Mouse (Mus musculus): ENCODE results near the gene Neurl4.
A peak's percentile ranks its signal among the peaks of the same experiment; 100 is the strongest.

The Neurl4 gene

DNA sequence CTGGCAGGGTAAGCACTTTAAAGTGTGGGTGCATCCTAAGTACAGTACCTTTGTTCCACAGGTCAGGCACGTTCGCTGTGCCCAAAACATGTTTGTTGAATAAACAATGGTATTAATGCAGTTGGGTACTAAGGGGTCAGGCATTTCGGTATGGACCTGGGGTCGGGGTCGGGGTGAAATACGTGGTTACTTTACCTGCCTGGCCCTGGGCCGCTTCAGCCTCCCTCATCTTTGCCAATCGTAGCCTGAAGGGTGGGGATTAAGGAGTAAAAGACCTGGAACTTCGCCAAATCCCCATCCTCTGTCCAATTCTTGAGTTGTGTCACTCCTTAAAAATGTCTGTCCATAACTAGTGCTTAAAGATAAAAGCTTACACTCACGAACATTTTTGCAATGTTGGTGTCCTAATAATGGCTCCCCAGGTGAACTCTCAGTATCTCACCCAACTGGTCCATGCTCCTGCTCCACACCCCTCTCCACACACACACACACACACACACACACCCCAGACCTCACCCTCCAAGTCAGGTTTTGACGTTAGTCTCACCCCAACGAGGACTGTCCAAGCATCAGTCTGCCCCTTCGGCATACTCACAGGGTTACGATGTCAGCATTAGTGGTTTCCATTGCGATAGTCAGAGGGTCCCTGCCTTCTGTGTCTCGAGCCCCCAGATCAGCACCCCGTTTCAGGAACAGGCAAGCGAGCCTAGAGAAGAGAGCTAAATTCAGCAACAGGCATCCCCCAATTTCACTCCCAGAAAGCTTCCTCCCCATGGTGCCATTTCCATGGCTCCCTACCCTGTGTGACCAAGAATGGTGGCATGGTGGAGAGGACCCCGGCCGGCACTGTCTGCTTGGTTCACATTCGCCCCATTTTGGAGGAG lies 18.8 kb upstream of the Neurl4 start:
- DNase-seq (ENCODE audit: low spot score): no peak

DNA sequence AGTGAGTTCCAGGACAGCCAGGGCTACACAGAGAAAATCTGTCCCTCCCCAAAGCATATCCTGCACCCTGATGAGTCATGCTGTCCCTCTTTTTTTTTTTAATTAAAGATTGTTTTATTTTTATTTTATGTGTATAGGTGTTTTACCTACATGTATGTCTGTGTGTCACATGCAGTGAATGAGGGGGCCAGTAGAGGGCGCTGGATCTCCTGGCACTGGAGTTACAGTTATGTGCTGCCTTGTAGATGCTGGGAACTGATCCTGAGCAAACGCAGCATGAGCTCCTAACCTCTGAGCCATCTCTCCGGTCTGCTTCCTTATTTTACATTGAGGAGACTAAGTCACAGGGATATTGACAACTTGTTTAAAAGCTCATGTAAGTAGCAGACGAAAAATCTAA lies 17.8 kb upstream of the Neurl4 start:
- DNase-seq (ENCODE audit: low spot score): no peak

DNA sequence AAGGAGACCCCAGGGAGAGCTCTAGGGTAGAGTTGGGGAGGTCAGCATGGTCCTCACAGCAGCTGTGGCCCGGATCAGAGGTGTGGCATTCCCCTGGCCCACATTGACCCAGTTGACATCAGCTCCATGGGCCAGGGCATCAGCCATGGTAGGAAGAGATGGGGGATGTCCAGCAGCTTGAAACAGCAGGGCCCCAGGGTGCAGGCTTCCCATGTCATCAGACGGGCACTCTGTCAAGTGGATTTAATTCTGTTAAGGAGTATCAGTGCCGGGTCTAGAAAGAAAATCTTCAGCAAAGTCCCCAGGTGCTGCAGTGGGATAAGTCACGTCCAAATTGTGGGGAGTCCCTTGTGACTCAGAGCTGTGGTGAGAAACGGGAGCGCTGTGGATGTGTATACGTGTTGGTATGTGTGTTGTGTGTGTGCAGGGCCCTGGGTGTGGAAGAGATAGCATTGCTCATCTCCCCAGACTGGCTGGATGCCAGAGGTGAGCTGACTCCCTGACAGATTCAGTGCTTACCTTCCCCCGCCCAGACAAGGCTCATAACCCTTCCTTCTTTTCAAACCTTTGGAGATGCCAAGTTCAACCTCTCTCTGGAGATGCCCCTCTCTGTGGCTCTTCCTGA lies 17.2 kb upstream of the Neurl4 start:
- DNase-seq (ENCODE audit: low spot score): no peak

DNA sequence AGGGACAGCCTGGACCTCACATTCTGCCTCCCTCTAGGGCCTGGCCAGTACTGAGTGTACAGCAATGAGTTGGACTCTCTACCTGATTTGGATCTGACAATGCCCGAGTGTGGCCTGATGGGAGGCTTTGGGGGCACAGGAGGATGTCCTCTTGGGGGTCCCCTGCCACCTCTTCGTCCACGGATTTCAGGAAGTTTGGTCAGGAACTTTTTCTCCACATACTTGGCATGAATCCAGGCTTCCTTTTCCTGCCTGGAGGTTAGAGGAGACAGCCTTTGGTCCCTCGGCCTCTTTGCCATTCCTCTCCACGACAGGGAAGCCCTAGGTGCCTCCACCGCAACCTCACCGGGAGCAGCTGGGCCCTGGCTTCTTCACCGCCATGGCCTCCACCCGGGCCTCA lies 16.6 kb upstream of the Neurl4 start:
- no peak for DNase-seq (ENCODE audit: low spot score)

DNA sequence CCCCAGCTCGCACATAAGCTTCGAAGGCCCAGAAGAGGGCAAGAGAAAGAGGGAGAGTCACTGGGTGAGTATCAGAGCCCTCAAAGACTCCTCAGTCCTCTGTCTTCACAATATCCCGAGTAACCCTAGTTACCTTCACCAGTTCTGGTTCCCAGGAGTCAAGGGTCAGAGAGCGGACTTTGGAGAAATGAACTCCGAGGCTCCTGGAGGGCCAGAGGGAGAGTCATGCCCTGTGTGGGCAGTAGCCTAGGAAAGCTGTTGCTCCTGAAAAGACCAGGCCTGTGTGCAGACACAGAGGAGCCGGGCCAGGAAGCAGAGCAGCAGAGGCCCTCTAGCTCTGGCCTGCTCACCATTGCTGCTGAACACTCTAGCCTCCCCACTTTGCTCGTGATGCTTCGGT lies 16.2 kb upstream of the Neurl4 start:
- no peak for DNase-seq (ENCODE audit: low spot score)

DNA sequence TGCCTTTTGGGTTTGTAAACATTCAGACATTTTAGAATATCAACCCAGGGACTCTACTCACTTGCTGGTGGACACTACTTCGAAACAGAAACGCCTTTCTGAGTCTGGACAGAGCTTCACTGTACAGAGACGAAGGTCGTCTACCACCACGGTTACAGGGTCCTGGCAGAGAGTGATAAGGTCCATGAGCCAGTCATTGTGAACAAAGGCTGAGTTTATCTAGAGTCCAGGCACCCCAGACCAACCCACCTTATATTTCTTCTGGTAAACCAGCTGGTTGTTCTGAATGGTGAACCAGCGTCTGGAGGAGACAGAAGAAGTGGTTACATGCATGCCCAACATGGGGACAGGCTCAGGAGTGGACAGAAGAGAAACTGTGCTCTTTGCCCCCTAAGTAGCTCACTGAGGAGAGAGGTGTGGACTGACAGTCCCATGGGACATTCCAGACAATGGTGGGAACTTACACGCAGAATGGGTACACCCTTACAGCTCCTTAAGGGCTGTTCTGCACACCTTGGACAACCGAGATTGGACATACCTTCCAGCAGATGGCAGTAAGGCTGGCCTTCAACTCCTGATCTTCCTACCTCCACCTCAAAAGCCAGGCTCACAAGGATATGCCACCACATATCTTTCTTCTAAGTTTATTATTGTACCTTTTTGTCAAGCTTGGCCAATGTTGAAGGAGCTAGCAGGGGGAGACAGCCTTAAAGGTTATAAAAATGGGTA lies 13.8 kb upstream of the Neurl4 start:
- peak; percentile 53 for DNase-seq (ENCODE audit: low spot score)

DNA sequence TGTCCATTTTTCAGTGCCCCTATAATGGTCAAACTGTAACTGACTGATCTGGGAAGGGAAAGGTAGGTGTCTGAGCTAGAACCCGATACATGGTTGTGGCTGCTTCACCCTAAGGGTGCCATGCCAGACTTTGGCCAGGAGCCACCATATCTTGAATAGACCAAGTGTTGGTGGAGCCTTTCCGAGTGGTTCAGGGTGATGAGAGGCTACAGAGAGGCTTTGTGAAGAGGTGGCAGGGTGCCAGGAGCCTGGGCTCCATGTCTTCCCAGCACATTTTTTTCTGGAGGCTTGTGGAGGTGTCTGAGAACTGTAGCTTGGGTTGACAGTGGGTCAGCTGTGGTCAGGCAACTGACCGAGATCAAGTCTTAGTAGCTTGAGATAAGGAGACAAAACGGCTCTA lies 9.4 kb upstream of the Neurl4 start:
- DNase-seq (ENCODE audit: low spot score): no peak

DNA sequence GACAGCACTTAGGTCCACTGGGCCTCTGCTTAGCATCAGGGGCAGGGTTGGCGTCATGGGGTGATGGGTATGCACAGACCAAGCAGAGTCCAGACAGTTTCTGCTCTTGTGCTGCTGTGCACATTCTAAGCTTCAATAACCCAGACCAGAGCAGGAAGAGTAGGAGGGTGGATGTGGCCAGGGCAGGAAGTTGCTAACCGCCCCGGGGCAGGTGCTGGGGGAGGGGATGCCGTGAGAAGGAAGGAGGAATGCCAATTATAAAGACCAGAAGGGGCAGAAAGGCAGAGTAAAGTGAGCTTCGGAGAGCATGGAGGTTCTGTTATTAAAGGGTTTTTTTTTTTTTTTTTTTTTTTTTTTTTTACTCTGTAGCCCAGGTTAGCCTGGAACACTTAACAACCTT lies 6.2 kb upstream of the Neurl4 start:
- peak; percentile 53 for DNase-seq (ENCODE audit: low spot score)

DNA sequence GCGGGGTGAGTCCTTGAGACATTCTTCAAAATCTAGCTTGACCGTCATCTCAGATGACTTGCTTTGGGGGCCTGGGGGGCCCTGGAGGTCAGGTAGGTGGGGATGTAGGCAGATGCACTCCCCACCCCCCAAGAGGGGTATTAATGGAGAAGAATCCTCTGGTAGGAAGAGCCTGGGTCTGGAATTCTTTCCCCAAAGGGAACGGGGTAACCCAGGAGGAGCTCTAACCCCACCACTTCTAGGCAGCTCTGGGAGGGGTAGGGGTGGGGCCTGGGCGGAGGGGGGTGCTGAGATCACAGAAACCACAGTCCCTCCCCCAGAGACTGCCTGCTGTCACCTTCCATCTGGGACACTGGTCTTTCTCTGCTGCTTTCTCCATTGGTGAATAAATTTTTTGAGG lies 5.6 kb upstream of the Neurl4 start, which contains the start of gene Acap1:
Gene Acap1, minus strand, starts transcription at position 249 of the 400 bp plus-strand sequence.
- DNase-seq (ENCODE audit: low spot score): no peak

DNA sequence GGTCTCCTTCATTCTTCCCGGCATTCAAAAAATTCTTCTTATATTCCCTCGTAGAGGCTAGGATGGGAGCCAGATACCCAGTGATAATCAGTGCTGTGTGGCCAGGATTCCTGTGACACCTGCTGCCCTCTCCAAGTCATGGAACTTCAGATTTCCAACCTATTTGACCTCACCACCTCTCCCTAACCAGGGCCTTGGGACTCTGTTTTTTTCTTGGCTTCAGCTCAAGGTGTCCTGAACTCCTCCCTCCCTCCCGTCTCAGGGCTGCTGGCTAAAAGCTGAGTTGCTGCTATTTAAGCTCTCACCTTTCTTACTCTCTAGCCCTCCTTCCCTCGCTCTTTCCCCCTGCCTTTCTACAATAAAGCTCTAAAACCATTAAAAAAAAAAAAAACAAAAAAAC lies 1.0 kb upstream of the Neurl4 start:
- DNase-seq (ENCODE audit: low spot score): no peak

DNA sequence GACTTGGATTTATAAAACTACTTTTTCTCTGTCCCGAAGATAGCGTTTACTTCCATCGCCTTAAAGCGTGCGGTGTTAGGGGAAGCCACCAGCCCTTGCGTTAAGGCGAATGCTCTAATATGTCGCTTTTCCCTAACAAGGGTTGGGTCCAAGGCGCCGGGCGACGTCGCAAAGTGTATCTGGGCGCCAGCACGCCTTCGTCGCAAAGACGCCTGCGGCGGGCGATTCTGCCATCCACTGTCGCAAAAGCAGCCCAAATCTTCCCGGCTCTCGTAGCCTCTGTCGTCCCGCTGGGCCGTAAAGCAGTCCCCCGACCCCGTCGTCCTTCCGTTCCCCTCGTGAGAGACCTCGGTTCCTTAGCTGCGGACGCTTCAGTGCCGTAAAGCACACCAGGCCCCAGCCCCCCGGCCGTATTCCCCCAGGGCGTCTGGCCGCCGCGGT lies 554 bp downstream of the Neurl4 start:
- DNase-seq (ENCODE audit: low spot score): peak; percentile 97

DNA sequence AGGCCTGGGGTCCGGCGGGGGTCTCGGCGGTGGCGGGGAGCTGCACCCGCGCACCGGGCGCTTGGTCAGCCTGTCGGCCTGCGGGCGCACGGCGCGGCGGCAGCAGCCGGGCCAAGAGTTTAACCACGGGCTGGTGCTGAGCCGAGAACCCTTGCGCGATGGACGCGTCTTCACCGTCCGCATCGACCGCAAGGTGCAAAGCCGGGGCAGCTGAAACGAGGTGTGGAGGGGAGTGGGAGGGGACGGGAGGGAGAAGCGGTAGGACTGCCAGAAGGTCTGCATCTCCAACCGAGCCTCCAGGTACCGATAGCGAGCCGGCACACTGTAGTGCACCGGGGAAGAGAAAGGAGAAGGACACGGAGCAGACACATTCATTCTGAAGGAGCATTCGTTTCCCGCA lies 1.1 kb downstream of the Neurl4 start:
- DNase-seq (ENCODE audit: low spot score): no peak

DNA sequence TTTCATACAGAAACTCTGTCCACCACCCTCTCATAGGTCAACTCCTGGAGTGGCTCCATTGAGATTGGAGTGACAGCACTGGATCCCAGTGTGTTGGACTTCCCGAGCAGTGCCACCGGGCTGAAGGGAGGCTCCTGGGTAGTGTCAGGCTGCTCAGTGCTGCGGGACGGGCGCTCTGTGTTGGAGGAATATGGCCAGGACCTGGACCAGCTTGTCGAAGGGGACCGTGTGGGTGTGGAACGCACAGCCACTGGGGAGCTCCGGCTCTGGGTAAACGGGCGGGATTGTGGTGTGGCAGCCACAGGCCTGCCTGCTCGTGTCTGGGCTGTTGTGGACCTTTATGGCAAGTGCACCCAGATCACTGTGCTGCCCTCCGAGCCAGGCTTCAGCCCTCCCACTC lies 2.1 kb downstream of the Neurl4 start:
- no peak for DNase-seq (ENCODE audit: low spot score)

DNA sequence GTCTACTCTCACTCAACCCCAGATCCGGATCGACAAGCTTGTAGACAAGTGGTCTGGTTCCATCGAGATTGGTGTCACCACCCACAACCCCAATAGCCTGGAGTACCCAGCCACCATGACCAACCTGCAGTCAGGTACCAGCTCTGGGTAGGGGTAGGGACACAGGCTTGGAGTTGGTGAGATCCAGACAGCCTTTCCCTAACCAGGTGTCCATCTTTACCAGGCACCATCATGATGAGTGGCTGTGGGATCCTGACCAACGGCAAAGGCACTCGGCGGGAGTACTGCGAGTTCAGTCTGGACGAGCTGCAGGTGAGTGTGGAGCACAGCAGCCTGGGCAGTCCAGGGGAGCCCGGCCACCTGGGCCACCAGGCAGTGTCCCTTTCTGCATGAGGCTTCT lies 3.4 kb downstream of the Neurl4 start:
- no peak for DNase-seq (ENCODE audit: low spot score)

DNA sequence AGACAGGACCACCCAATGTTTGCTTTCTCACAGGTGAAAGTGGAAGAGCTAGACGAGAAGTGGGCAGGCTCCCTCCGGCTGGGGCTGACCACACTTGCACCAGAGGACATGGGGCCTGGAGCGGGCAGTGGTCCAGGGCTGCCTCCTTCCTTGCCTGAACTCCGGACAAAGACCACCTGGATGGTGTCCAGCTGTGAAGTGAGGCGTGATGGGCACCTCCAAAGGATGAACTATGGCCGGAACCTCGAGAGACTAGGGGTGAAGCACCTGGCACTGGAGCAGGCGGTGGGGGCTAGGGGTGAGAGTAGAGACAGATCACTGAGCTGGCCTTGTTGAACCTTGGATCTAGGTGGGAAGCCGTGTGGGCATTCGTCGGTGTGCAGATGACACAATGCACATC lies 7.8 kb downstream of the Neurl4 start:
- no peak for DNase-seq (ENCODE audit: low spot score)

DNA sequence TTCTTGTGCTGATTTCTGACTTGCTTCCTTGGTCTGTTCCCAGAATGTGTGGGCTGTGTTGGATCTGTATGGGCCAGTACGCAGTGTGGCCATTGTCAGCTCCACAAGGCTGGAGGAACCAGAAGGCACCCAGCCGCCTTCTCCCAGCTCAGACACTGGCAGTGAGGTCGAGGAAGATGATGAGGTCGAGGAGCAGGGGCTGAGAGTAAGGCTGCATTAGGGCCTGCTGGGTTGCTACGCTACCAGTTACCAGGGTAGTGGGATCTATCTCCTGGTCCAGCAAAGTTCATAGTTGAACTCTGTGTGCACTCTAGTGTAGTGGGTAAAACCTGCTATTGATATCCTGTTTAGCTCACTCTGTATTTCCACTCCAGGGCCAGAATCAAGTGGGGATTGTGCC lies 8.3 kb downstream of the Neurl4 start:
- no peak for DNase-seq (ENCODE audit: low spot score)

DNA sequence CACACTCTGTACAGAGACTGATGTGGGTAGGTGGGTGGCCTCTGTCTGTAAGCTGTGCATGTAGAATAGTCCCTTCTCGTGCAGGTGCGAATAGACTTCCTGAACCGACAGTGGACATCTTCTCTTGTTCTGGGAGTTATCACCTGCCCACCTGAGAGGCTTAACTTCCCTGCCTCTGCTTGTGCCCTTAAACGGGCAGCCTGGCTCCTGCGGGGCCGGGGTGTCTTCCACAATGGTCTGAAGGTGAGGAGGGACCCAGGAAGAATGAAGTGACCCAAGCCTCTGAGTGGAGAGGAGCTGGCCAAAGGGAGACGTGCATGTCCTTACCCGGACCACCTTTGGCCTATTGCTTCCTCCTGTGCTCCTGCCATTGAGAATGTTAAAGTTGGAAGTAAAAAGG lies 9.3 kb downstream of the Neurl4 start:
- no peak for DNase-seq (ENCODE audit: low spot score)

DNA sequence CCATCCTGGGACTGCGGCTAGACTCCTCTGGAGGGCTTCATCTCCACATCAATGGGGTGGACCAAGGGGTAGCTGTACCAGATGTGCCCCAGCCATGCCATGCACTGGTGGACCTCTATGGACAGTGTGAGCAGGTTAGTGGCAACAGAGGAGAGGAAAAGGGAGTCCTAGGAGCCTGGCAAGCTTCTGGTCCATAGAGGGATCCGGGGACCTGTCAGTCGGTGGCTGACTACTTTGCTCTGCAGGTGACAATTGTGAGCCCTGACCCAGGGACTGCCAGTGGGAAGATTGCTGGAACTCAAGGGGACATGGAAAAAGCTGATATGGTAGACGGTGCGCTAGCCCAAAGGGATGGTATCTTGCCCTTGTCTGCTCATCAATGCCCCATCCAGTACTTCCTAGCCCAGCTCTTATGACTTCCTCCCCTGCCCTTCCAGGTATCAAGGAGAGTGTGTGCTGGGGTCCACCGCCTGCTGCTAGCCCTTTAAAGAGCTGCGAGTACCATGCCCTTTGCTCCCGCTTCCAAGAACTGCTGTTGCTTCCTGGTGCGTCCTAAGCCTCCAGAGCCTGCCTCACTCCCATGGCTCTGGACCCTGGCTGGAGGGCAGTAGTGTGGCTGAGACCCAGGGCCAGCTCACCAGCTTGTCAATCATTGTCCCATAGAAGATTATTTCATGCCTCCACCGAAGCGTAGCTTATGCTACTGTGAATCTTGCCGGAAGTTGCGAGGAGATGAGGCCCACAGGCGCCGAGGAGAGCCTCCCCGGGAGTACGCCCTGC lies 10.1 kb downstream of the Neurl4 start:
- DNase-seq (ENCODE audit: low spot score): no peak

DNA sequence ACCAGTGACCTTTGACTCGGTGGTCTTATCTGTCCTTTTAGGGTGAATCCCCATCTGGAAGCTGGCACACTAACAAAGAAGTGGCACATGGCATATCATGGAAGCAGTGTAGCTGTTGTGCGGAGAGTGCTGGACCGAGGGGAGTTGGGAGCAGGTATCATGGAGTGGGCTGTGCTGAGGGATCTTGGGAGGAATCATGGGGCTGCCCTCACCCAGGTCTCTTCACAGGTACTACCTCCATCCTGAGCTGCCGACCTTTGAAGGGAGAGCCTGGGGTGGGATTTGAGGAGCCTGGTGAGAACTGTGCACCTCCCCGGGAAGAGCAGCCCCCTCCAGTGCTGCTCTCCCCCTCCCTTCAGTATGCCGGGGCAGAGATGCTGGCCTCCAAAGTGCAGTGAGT lies 10.8 kb downstream of the Neurl4 start:
- no peak for DNase-seq (ENCODE audit: low spot score)

DNA sequence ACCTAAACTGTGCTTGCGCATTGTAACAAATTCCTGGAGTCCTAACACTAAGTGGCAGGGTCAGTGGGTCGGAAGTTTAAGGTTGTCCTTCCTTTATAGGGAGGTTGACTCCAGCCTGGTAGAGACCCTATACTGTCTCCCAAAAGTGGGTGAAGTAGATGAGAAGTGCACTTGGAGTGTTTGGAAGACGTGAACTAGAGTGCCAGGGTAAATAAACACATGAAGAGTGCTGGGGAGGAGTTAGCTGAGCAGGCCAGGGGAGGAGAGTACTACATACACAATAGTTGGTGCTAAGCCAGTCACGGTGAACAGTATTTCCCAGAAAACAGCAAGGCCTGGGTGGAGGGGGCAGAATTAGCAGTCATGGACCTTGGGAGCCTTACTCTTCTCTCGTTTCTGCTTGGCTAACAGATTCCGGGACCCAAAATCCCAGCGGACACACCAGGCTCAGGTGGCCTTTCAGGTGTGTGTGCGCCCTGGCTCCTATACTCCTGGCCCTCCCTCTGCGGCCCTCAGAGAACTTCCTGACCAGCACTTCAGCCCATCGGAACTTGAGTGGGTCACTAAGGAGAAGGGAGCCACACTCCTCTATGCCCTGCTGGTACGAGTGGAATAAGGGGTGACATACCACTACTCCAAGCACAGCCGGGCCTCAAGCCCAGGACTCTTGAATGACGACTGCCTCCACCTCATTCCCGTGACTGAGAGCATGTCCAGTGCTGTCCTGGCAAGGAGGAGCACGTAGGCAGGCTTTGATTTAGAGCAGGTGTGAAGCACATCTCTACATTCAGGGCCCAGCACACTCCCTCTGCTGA lies 12.1 kb downstream of the Neurl4 start:
- peak; percentile 75 for DNase-seq (ENCODE audit: low spot score)

Measured in lung, postnatal 25 days (tissue).